Mouse (Mus musculus): Measurements from ENCODE around the gene Teddm3. TPM values are rescaled to one million over a fixed set of nuclear protein-coding genes. Genes with fewer than 3 reads are reported as not detected.
A peak's percentile ranks its signal among the peaks of the same experiment; 100 is the strongest.
"Not testable (repeated sequence)": the region's sequence is repeated elsewhere in the genome, so short reads cannot be mapped to it uniquely, and the experiment has no call there.

Teddm3 gene
- polyA plus RNA-seq, 1 experiment from 2014 or later: 1.6 TPM

- not testable (repeated sequence) for H3K4me1 ChIP-seq (ENCODE audit: control insufficient read depth, insufficient read depth, low read length); H3K9me3 ChIP-seq (ENCODE audit: control insufficient read depth, low read length); H3K27ac ChIP-seq (replicated peaks; ENCODE audit: low read depth, low read length); H3K27me3 ChIP-seq (replicated peaks; ENCODE audit: control insufficient read depth, insufficient read depth, low read length); H3K36me3 ChIP-seq (ENCODE audit: control insufficient read depth, insufficient read depth, low read length); DNase-seq (ENCODE audit: low spot score); H3K4me3 ChIP-seq (ENCODE audit: low read depth, low read length); H3K9ac ChIP-seq (ENCODE audit: low read depth, low read length)
- 0 out of 2 replicates have a peak overlapping the region, but pooled peaks have one; percentile 18 for H3K4me2 ChIP-seq (ENCODE audit: low read depth, low read length)
- ATAC-seq (ENCODE audit: low read depth): peak; percentile 71
- 16% methylated on average over 17 of the region's 19 CpGs for WGBS
Observed at GRCm38 (mm10) chr16:21165343-21166220, 11.8 kb upstream of the Teddm3 start.

GRCm38 (mm10) chr16:21163423-21163822, 9.6 kb upstream of the Teddm3 start:
- DNase-seq (ENCODE audit: low spot score); H3K4me2 ChIP-seq (ENCODE audit: low read depth, low read length); H3K9ac ChIP-seq (ENCODE audit: low read depth, low read length); H3K27me3 ChIP-seq (replicated peaks; ENCODE audit: control insufficient read depth, insufficient read depth, low read length); ATAC-seq (ENCODE audit: low read depth); H3K9me3 ChIP-seq (ENCODE audit: control insufficient read depth, low read length); H3K4me3 ChIP-seq (ENCODE audit: low read depth, low read length); H3K36me3 ChIP-seq (ENCODE audit: control insufficient read depth, insufficient read depth, low read length); H3K27ac ChIP-seq (replicated peaks; ENCODE audit: low read depth, low read length); H3K4me1 ChIP-seq (ENCODE audit: control insufficient read depth, insufficient read depth, low read length): not testable (repeated sequence)
- 79% methylated on average over 3 of the region's 3 CpGs for WGBS

- ATAC-seq (ENCODE audit: low read depth); DNase-seq (ENCODE audit: low spot score); H3K27me3 ChIP-seq (replicated peaks; ENCODE audit: control insufficient read depth, insufficient read depth, low read length); H3K4me1 ChIP-seq (ENCODE audit: control insufficient read depth, insufficient read depth, low read length); H3K9ac ChIP-seq (ENCODE audit: low read depth, low read length); H3K27ac ChIP-seq (replicated peaks; ENCODE audit: low read depth, low read length); H3K9me3 ChIP-seq (ENCODE audit: control insufficient read depth, low read length); H3K36me3 ChIP-seq (ENCODE audit: control insufficient read depth, insufficient read depth, low read length); H3K4me3 ChIP-seq (ENCODE audit: low read depth, low read length); H3K4me2 ChIP-seq (ENCODE audit: low read depth, low read length): not testable (repeated sequence)
- 91% methylated on average over 1 of the region's 1 CpGs for WGBS
Observed at GRCm38 (mm10) chr16:21159226-21159625, 5.4 kb upstream of the Teddm3 start.

- not testable (repeated sequence) for H3K4me2 ChIP-seq (ENCODE audit: low read depth, low read length); H3K4me1 ChIP-seq (ENCODE audit: control insufficient read depth, insufficient read depth, low read length); H3K4me3 ChIP-seq (ENCODE audit: low read depth, low read length); H3K9me3 ChIP-seq (ENCODE audit: control insufficient read depth, low read length); H3K27ac ChIP-seq (replicated peaks; ENCODE audit: low read depth, low read length); DNase-seq (ENCODE audit: low spot score); ATAC-seq (ENCODE audit: low read depth); H3K27me3 ChIP-seq (replicated peaks; ENCODE audit: control insufficient read depth, insufficient read depth, low read length); H3K36me3 ChIP-seq (ENCODE audit: control insufficient read depth, insufficient read depth, low read length); H3K9ac ChIP-seq (ENCODE audit: low read depth, low read length)
Observed at GRCm38 (mm10) chr16:21156261-21156660, 2.5 kb upstream of the Teddm3 start.

- H3K9me3 ChIP-seq (ENCODE audit: control insufficient read depth, low read length): no peaks in the 10 kb centered on the region
- no peaks in the 10 kb centered on the region for H3K36me3 ChIP-seq (ENCODE audit: control insufficient read depth, insufficient read depth, low read length)
- no peak overlapping the region for H3K9ac ChIP-seq (ENCODE audit: low read depth, low read length)
- ATAC-seq (ENCODE audit: low read depth) (0 out of 2 replicates have a peak, but pooled peaks have one; percentile 41), DNase-seq (ENCODE audit: low spot score) (peak; percentile 90)
- 0 out of 2 replicates have a peak, but pooled peaks cover 5% of the 10 kb centered on the region for H3K4me1 ChIP-seq (ENCODE audit: control insufficient read depth, insufficient read depth, low read length)
- peak overlapping the region; percentile 44; the same call in 1 of the 2 replicates for H3K27ac ChIP-seq (replicated peaks; ENCODE audit: low read depth, low read length)
- H3K4me3 ChIP-seq (ENCODE audit: low read depth, low read length): no peak overlapping the region
- WGBS: 51% methylated on average over 4 of the region's 4 CpGs
- no peaks in the 10 kb centered on the region for H3K27me3 ChIP-seq (replicated peaks; ENCODE audit: control insufficient read depth, insufficient read depth, low read length)
- no peak overlapping the region for H3K4me2 ChIP-seq (ENCODE audit: low read depth, low read length)
Observed at GRCm38 (mm10) chr16:21151564-21152361, 2.0 kb downstream of the Teddm3 start.

GRCm38 (mm10) chr16:21149896-21150295, 3.9 kb downstream of the Teddm3 start:
- H3K4me1 ChIP-seq (ENCODE audit: control insufficient read depth, insufficient read depth, low read length): 0 out of 2 replicates have a peak, but pooled peaks cover 5% of the 10 kb centered on the region
- no peak for ATAC-seq (ENCODE audit: low read depth)
- no peaks in the 10 kb centered on the region for H3K27me3 ChIP-seq (replicated peaks; ENCODE audit: control insufficient read depth, insufficient read depth, low read length)
- H3K27ac ChIP-seq (replicated peaks; ENCODE audit: low read depth, low read length): no peak overlapping the region
- DNase-seq (ENCODE audit: low spot score): no peak
- no peaks in the 10 kb centered on the region for H3K9me3 ChIP-seq (ENCODE audit: control insufficient read depth, low read length)
- H3K9ac ChIP-seq (ENCODE audit: low read depth, low read length): no peak overlapping the region
- no peak overlapping the region for H3K4me3 ChIP-seq (ENCODE audit: low read depth, low read length)
- no peaks in the 10 kb centered on the region for H3K36me3 ChIP-seq (ENCODE audit: control insufficient read depth, insufficient read depth, low read length)
- H3K4me2 ChIP-seq (ENCODE audit: low read depth, low read length): no peak overlapping the region

- H3K9ac ChIP-seq (ENCODE audit: low read depth, low read length); H3K36me3 ChIP-seq (ENCODE audit: control insufficient read depth, insufficient read depth, low read length); H3K9me3 ChIP-seq (ENCODE audit: control insufficient read depth, low read length); DNase-seq (ENCODE audit: low spot score); H3K4me3 ChIP-seq (ENCODE audit: low read depth, low read length); H3K4me1 ChIP-seq (ENCODE audit: control insufficient read depth, insufficient read depth, low read length); H3K27me3 ChIP-seq (replicated peaks; ENCODE audit: control insufficient read depth, insufficient read depth, low read length); ATAC-seq (ENCODE audit: low read depth); H3K4me2 ChIP-seq (ENCODE audit: low read depth, low read length); H3K27ac ChIP-seq (replicated peaks; ENCODE audit: low read depth, low read length): not testable (repeated sequence)
- 81% methylated on average over 1 of the region's 1 CpGs for WGBS
Observed at GRCm38 (mm10) chr16:21148451-21148850, 5.3 kb downstream of the Teddm3 start.

- WGBS: 45% methylated on average over 1 of the region's 1 CpGs
- H3K9ac ChIP-seq (ENCODE audit: low read depth, low read length): no peak overlapping the region
- no peak overlapping the region for H3K4me2 ChIP-seq (ENCODE audit: low read depth, low read length)
- no peak overlapping the region for H3K4me3 ChIP-seq (ENCODE audit: low read depth, low read length)
- DNase-seq (ENCODE audit: low spot score) (no peak), ATAC-seq (ENCODE audit: low read depth) (no peak)
- no peak overlapping the region for H3K27ac ChIP-seq (replicated peaks; ENCODE audit: low read depth, low read length)
- H3K4me1 ChIP-seq (ENCODE audit: control insufficient read depth, insufficient read depth, low read length): no peaks in the 10 kb centered on the region
- 0 out of 2 replicates have a peak, but pooled peaks cover 4% of the 10 kb centered on the region for H3K9me3 ChIP-seq (ENCODE audit: control insufficient read depth, low read length)
- no peaks in the 10 kb centered on the region for H3K36me3 ChIP-seq (ENCODE audit: control insufficient read depth, insufficient read depth, low read length)
- H3K27me3 ChIP-seq (replicated peaks; ENCODE audit: control insufficient read depth, insufficient read depth, low read length): no peaks in the 10 kb centered on the region
Observed at GRCm38 (mm10) chr16:21136312-21137083, 17.3 kb downstream of the Teddm3 start.

Data from embryonic facial prominence, embryonic 14.5 days (tissue).